Mouse (Mus musculus) limb, embryonic 11.5 days (tissue): Measurements from ENCODE around the gene Kctd2. TPM values are rescaled to one million over a fixed set of nuclear protein-coding genes. Genes with fewer than 3 reads are reported as not detected.
"Not testable (repeated sequence)": the region's sequence is repeated elsewhere in the genome, so short reads cannot be mapped to it uniquely, and the experiment has no call there.

Experiments used
- ATAC-seq: fragments of 200-750 bp; cut with Nextera tagmentation; 2 replicates; pipeline ENCODE4 v1.8.0; 2017; ENCODE audit warnings: low read depth; ENCODE audit not compliant: insufficient number of reproducible peaks, low FRiP score, low TSS enrichment
- DNase-seq: peaks from one replicate; pipeline ENCODE4 v3.0.0-alpha.2; 2015; ENCODE audit warnings: low spot score
- H3K27ac ChIP-seq: fragments of 300-500 bp; sonication (generic); replicated peaks from 2 replicates; pipeline ENCODE4 v1.5.1; 2014; ENCODE audit warnings: low read depth, mild to moderate bottlenecking, low read length
- H3K27me3 ChIP-seq: fragments of 300-500 bp; sonication (generic); 2 replicates; pipeline ENCODE4 v1.6.1; 2014; ENCODE audit warnings: mild to moderate bottlenecking, low read length, mixed read lengths; ENCODE audit not compliant: control insufficient read depth, insufficient read depth
- H3K36me3 ChIP-seq: fragments of 300-500 bp; sonication (generic); 2 replicates; pipeline ENCODE4 v1.6.1; 2014; ENCODE audit warnings: mild to moderate bottlenecking, low read length, moderate library complexity, mixed read lengths; ENCODE audit not compliant: control insufficient read depth, insufficient read depth
- H3K4me1 ChIP-seq: fragments of 300-500 bp; sonication (generic); 2 replicates; pipeline ENCODE4 v1.6.1; 2014; ENCODE audit warnings: low read length, mixed read lengths; ENCODE audit not compliant: control insufficient read depth, insufficient read depth
- H3K4me2 ChIP-seq: fragments of 300-500 bp; sonication (generic); 2 replicates; pipeline ENCODE4 v1.6.1; 2014; ENCODE audit warnings: low read depth, mild to moderate bottlenecking, moderate library complexity; ENCODE audit not compliant: severe bottlenecking
- H3K4me3 ChIP-seq: fragments of 300-500 bp; sonication (generic); 2 replicates; pipeline ENCODE4 v1.5.1; 2014; ENCODE audit warnings: low read depth, low read length
- H3K9ac ChIP-seq: fragments of 300-500 bp; sonication (generic); 2 replicates; pipeline ENCODE4 v1.6.1; 2014; ENCODE audit warnings: mild to moderate bottlenecking, low read length
- H3K9me3 ChIP-seq: fragments of 300-500 bp; sonication (generic); 2 replicates; pipeline ENCODE4 v1.6.1; 2016; ENCODE audit warnings: low read length; ENCODE audit not compliant: control insufficient read depth
- WGBS: fragments of 180-500 bp; shearing (Covaris S2); extraction: QIAGEN DNeasy Blood & Tissue Kit; methylation state at CpG from one replicate; pipeline ENCODE4 v1.1.7; 2014; 5-methylcytosine and 5-hydroxymethylcytosine counted together
- microRNA-seq: library from miRNA; unstranded; fragments of <30 nt; microRNA quantifications from one replicate; pipeline ENCODE4, GENCODE M21; 2016
- polyA plus RNA-seq: library from polyadenylated mRNA; unstranded; fragments of >200 nt; fragmentation: Nextera tagmentation; extraction: Ambion mirVana; gene quantifications from 2 replicates; pipeline ENCODE4 v1.2.1, GENCODE M21; 2014

Kctd2 gene
- polyA plus RNA-seq, 1 experiment from 2014 or later: 17.6 TPM

DNA sequence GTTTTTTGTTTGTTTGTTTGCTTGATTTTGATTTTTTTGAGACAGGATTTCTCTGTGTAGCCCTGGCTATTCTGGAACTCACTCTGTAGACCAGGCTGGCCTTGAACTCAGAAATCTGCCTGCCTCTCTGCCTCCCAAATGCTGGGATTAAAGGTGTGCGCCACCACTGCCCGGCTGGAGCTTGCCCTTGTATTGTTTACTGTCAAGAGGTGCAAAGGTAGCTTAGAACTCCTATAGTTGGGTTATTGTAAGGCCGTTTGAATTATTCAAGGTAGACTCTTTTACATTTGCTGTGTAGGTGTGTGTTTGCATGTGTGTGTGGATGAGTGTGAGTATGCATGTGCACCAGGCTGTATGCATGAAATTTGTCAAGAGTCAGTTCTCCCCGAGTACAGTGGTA, 56.7 kb downstream of the Kctd2 start:
- not testable (repeated sequence) for H3K27me3 ChIP-seq, H3K4me1 ChIP-seq, ATAC-seq, H3K4me2 ChIP-seq, H3K36me3 ChIP-seq, DNase-seq, H3K27ac ChIP-seq, H3K9ac ChIP-seq, H3K9me3 ChIP-seq, H3K4me3 ChIP-seq
- WGBS: 88% methylated on average over 4 of the region's 4 CpGs

DNA sequence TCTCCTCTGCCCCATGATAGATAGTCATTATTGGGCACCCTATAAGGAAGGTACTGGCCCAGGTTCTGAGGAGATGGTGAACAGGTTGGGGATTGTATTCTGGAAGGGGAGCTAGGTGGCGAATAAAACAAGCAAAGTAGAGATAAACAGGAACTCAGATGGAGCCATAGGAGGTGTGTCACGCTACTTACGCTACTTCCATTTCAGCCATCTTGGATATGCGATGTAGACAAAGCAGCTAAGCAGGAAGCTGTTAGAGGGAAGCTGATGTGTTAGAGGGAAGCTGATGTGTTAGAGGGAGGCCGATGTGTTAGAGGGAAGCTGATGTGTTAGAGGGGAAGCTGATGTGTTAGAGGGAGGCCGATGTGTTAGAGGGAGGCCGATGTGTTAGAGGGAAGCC, 57.5 kb downstream of the Kctd2 start:
- not testable (repeated sequence) for ATAC-seq, H3K27me3 ChIP-seq, H3K4me3 ChIP-seq, H3K27ac ChIP-seq, H3K9ac ChIP-seq, H3K36me3 ChIP-seq, H3K4me2 ChIP-seq, DNase-seq, H3K9me3 ChIP-seq, H3K4me1 ChIP-seq
- 86% methylated on average over 7 of the region's 7 CpGs for WGBS

DNA sequence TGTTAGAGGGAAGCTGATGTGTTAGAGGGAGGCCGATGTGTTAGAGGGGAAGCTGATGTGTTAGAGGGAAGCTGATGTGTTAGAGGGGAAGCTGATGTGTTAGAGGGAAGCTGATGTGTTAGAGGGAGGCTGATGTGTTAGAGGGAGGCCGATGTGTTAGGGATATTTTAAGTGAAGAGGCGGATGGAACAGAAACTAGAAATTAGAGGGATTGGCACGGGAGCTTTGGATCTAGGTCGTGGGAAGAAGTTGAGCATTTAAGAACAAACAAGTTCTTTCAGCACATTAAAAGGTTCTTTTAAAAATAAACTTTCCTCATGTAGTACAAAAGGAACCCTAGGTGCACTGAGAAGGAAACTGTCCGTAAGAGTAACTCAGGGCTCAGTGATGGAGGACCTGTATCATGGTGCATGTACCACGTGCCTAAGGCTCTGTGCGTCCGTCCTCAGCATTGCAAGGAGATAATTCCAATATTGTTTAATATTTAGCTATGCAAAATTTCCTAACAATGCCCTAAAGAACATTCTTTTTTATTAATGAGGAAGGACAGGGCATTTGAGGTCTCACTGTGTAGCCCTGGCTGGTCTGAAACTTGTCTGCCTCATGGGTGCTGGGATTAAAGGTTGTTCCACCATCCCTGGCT, 58.5 kb downstream of the Kctd2 start:
- WGBS: 84% methylated on average over 9 of the region's 9 CpGs
- H3K4me2 ChIP-seq: no peak overlapping the region
- DNase-seq (no peak), ATAC-seq (no peak)
- H3K36me3 ChIP-seq: no peaks in the 10 kb centered on the region; the same call in none of the 2 replicates
- no peak overlapping the region for H3K9ac ChIP-seq
- H3K9me3 ChIP-seq: no peaks in the 10 kb centered on the region
- H3K4me3 ChIP-seq: no peak overlapping the region
- no peak overlapping the region for H3K27ac ChIP-seq
- peaks cover 7% of the 10 kb centered on the region for H3K4me1 ChIP-seq
- no peaks in the 10 kb centered on the region for H3K27me3 ChIP-seq

Small RNA genes within 50 kb of the gene (microRNA-seq; reads per million reads assigned to microRNA genes)
- gene Mir3968: not detected

Other genes starting within 250 kb of the Kctd2 start
- gene Tmem104, start 232.6 kb upstream of the Kctd2 start, polyA plus RNA-seq: 7.7 and 9.8 TPM in 2 replicates
- 17.1 and 21.0 TPM in 2 replicates for gene Nat9, start 232.3 kb upstream of the Kctd2 start, polyA plus RNA-seq
- gene Grin2c, start 152.9 kb upstream of the Kctd2 start, polyA plus RNA-seq: 0.04 and 0.06 TPM in 2 replicates
- 10.2 and 15.6 TPM in 2 replicates for gene Fdxr, start 143.1 kb upstream of the Kctd2 start, polyA plus RNA-seq
- gene Fads6, start 122.5 kb upstream of the Kctd2 start, polyA plus RNA-seq: 0.04 and 0.11 TPM in 2 replicates
- gene Otop2, start 113.0 kb upstream of the Kctd2 start, polyA plus RNA-seq: not detected in 2 replicates
- gene Ush1g, start 98.1 kb upstream of the Kctd2 start, polyA plus RNA-seq: not detected in 2 replicates
- gene Otop3, start 85.4 kb upstream of the Kctd2 start, polyA plus RNA-seq: not detected in 2 replicates
- 1.6 and 2.5 TPM in 2 replicates for gene Hid1, start 52.4 kb upstream of the Kctd2 start, polyA plus RNA-seq
- 14.6 and 15.1 TPM in 2 replicates for gene Cdr2l, start 38.2 kb upstream of the Kctd2 start, polyA plus RNA-seq
- gene Mrpl58, start 16.4 kb upstream of the Kctd2 start, polyA plus RNA-seq: 187 and 197 TPM in 2 replicates
- gene Atp5h, start 166 bp upstream of the Kctd2 start, polyA plus RNA-seq: 943 and 945 TPM in 2 replicates
- gene Trim80, start 20.4 kb downstream of the Kctd2 start, polyA plus RNA-seq: 0.21 TPM in 1 of 2 replicates, not detected in the other
- 0.09 and 0.26 TPM in 2 replicates for gene Slc16a5, start 42.3 kb downstream of the Kctd2 start, polyA plus RNA-seq
- 7.7 and 8.8 TPM in 2 replicates for gene Armc7, start 55.5 kb downstream of the Kctd2 start, polyA plus RNA-seq
- 58.2 and 60.9 TPM in 2 replicates for gene Nt5c, start 71.7 kb downstream of the Kctd2 start, polyA plus RNA-seq
- 526 and 537 TPM in 2 replicates for gene Jpt1, start 94.3 kb downstream of the Kctd2 start, polyA plus RNA-seq
- 1,466 and 1,467 TPM in 2 replicates for gene Sumo2, start 116.1 kb downstream of the Kctd2 start, polyA plus RNA-seq
- gene Nup85, start 144.3 kb downstream of the Kctd2 start, polyA plus RNA-seq: 213 and 220 TPM in 2 replicates
- 111 and 122 TPM in 2 replicates for gene Mrps7, start 183.8 kb downstream of the Kctd2 start, polyA plus RNA-seq
- 21.3 and 26.5 TPM in 2 replicates for gene Gga3, start 183.9 kb downstream of the Kctd2 start, polyA plus RNA-seq
- 18.0 and 19.3 TPM in 2 replicates for gene Mif4gd, start 192.8 kb downstream of the Kctd2 start, polyA plus RNA-seq
- gene Slc25a19, start 208.2 kb downstream of the Kctd2 start, polyA plus RNA-seq: 30.3 and 32.6 TPM in 2 replicates